Mouse (Mus musculus) C2C12 (cell line): ENCODE measurements around the gene Xlr4b.
"Not testable (repeated sequence)": the region's sequence is repeated elsewhere in the genome, so short reads cannot be mapped to it uniquely, and the experiment has no call there.

Experiments
- CTCF ChIP-seq: IDR thresholded peaks from one replicate; pipeline ENCODE4 v1.5.1; 2011; ENCODE audit not compliant: control insufficient read depth, insufficient read depth, insufficient read length
- MAX ChIP-seq: IDR thresholded peaks from one replicate; pipeline ENCODE4 v1.6.1; 2011; ENCODE audit warnings: mild to moderate bottlenecking, control low read depth
- MYOD1 ChIP-seq: IDR thresholded peaks from one replicate; pipeline ENCODE4 v1.6.1; 2011; ENCODE audit warnings: low read depth; ENCODE audit not compliant: control insufficient read depth, insufficient read length

DNA sequence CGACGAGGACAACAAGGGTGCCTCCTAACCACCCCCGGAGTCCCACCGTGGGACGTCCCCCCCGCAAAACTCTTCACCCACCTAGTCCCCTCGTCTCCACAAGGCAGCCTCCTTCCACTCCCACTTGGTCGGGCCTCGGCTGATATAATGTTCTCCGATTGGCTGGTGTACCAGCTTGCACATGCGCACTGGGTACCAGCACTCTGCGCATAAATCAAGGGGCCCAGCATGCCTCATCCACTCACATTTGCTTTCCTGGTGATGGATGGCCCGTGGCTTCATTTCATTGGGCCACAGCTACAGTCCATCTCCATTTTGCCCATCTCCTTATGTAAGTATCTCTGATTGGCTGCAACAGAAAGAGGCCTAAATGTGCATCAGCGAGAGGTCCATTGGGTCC, 51.1 kb downstream of the Xlr4b start, which contains the start of gene Xlr3c:
- TF ChIP-seq CTCF, MAX, MYOD1: not testable (repeated sequence)
